Mouse (Mus musculus): Measurements from ENCODE around the gene Zbtb49. TPM values are rescaled to one million over a fixed set of nuclear protein-coding genes. Genes with fewer than 3 reads are reported as not detected.

Zbtb49 gene
- polyA plus RNA-seq, 1 experiment from 2014 or later: 13.0 TPM

Other genes with a start within 250 kb of the Zbtb49 start
- gene Stx18, start 181.7 kb downstream of the Zbtb49 start, polyA plus RNA-seq (2015; fragmentation: Nextera tagmentation; extraction: Ambion mirVana): 34.7 and 40.0 TPM in 2 replicates
- 4.1 and 5.3 TPM in 2 replicates for gene Nsg1, start 60.5 kb downstream of the Zbtb49 start, polyA plus RNA-seq (2015; fragmentation: Nextera tagmentation; extraction: Ambion mirVana)
- gene Lyar, start within 50 bp of the Zbtb49 start, polyA plus RNA-seq (2015; fragmentation: Nextera tagmentation; extraction: Ambion mirVana): 113 and 144 TPM in 2 replicates
- gene Tmem128, start 39.7 kb upstream of the Zbtb49 start, polyA plus RNA-seq (2015; fragmentation: Nextera tagmentation; extraction: Ambion mirVana): 103 and 126 TPM in 2 replicates
- 0.06 and 0.08 TPM in 2 replicates for gene Otop1, start 55.5 kb upstream of the Zbtb49 start, polyA plus RNA-seq (2015; fragmentation: Nextera tagmentation; extraction: Ambion mirVana)
- gene Drd5, start 98.9 kb upstream of the Zbtb49 start, polyA plus RNA-seq (2015; fragmentation: Nextera tagmentation; extraction: Ambion mirVana): 0.05 TPM in 1 of 2 replicates, not detected in the other

All from thymus, postnatal 0 days (tissue).